Mouse (Mus musculus): Measurements from ENCODE around the gene Psmd2. TPM values are rescaled to one million over a fixed set of nuclear protein-coding genes. Genes with fewer than 3 reads are reported as not detected.

The Psmd2 gene
- 136 and 137 TPM in 2 replicates for polyA plus RNA-seq (2015; fragmentation: Nextera tagmentation; extraction: Ambion mirVana)

GRCm38 (mm10) chr16:20651076-20651946 is at the start of gene Psmd2:
Gene Psmd2 (plus strand): TSS chr16:20651652.
- peak within 1 kb of the TSS; percentile 81 for H3K4me2 ChIP-seq (replicated peaks; ENCODE audit: low read depth)
- peak within 1 kb of the TSS; percentile 9; the same call in 1 of the 2 replicates for H3K27ac ChIP-seq (ENCODE audit: low read depth, low read length)
- 1% methylated on average over 46 of the region's 46 CpGs for whole genome bisulfite sequencing
- peaks cover 20% of the 10 kb centered on the region for H3K36me3 ChIP-seq (ENCODE audit: control insufficient read depth, insufficient read depth)
- no peaks in the 10 kb centered on the region for H3K27me3 ChIP-seq (replicated peaks; ENCODE audit: control insufficient read depth, insufficient read depth, low read length)
- peak within 1 kb of the TSS; percentile 74 for H3K9ac ChIP-seq (ENCODE audit: low read depth, low read length)
- ATAC-seq, result peak; percentile 94
- peak within 1 kb of the TSS; percentile 74 for H3K4me3 ChIP-seq (ENCODE audit: low read depth, low read length)
- peak; percentile 28; the same call in 1 of the 2 replicates for TF ChIP-seq CTCF (IDR thresholded peaks at IDR 0.05; ENCODE audit: low read depth)
- no peaks in the 10 kb centered on the region for H3K9me3 ChIP-seq (ENCODE audit: control insufficient read depth)
- H3K4me1 ChIP-seq (replicated peaks; ENCODE audit: control insufficient read depth, insufficient read depth, low read length), result no peaks in the 10 kb centered on the region

GRCm38 (mm10) chr16:20604705-20605104 is 46.7 kb upstream of the Psmd2 start:
- H3K27ac ChIP-seq (ENCODE audit: low read depth, low read length), result no peak overlapping the region
- no peak overlapping the region for H3K4me2 ChIP-seq (replicated peaks; ENCODE audit: low read depth)
- H3K9ac ChIP-seq (ENCODE audit: low read depth, low read length), result no peak overlapping the region
- no peaks in the 10 kb centered on the region for H3K9me3 ChIP-seq (ENCODE audit: control insufficient read depth)
- TF ChIP-seq CTCF (IDR thresholded peaks at IDR 0.05; ENCODE audit: low read depth), result no peak
- no peaks in the 10 kb centered on the region for H3K27me3 ChIP-seq (replicated peaks; ENCODE audit: control insufficient read depth, insufficient read depth, low read length)
- peaks cover 26% of the 10 kb centered on the region for H3K36me3 ChIP-seq (ENCODE audit: control insufficient read depth, insufficient read depth)
- no peaks in the 10 kb centered on the region for H3K4me1 ChIP-seq (replicated peaks; ENCODE audit: control insufficient read depth, insufficient read depth, low read length)
- WGBS, result 72% methylated on average over 9 of the region's 9 CpGs
- no peak overlapping the region for H3K4me3 ChIP-seq (ENCODE audit: low read depth, low read length)
- ATAC-seq, result no peak

DNA sequence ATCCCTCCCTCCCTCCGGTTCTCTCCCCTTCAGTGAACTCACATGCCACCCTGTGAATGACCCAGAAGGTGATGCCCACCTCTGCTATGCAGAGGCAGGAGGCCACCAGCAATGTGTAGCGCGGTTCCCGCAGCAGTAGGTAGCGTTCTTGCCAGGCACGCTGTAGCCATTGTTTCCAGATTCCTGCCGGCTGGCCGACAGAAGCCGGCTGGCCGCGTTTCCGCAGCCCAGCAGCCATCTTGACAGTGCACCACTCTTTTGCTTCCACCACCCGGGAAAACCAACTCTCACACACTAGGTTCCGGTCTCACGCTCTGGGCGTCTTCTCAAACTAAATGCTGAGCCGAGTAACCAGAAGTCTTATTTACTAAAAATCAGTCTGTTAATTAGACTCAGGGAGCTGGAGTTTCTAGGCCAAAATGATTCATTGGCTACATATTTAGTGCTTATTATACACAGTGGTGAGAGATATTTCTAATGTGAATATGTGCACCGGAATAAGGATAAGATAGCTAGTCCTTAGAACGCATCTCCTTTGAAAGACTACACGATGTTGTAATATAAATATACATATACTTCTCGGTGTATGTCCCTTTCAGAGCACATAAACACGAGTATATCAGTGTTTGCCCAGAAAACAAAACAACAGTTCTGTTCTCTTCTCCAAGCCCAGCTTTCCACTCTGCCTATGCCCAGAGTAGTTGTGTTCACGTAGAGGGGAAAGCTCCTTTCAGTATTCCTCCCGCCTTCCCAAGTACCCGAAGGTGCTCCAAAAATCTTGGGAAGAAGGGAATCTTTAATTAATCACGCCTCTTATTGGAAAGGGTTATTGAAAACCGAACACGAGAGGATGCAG is 40.7 kb upstream of the Psmd2 start:
- Histone ChIP-seq H3K9ac (ENCODE audit: low read depth, low read length) (peak overlapping the region; percentile 52), H3K9me3 (ENCODE audit: control insufficient read depth) (no peaks in the 10 kb centered on the region), H3K27me3 (replicated peaks; ENCODE audit: control insufficient read depth, insufficient read depth, low read length) (no peaks in the 10 kb centered on the region), H3K4me3 (ENCODE audit: low read depth, low read length) (peak overlapping the region; percentile 66), H3K4me2 (replicated peaks; ENCODE audit: low read depth) (peak overlapping the region; percentile 93), H3K4me1 (replicated peaks; ENCODE audit: control insufficient read depth, insufficient read depth, low read length) (peaks cover 5% of the 10 kb centered on the region; the same call in 1 of the 2 replicates), H3K36me3 (ENCODE audit: control insufficient read depth, insufficient read depth) (peaks cover 16% of the 10 kb centered on the region), H3K27ac (ENCODE audit: low read depth, low read length) (peak overlapping the region; percentile 80)
- peak; percentile 46; the same call in 1 of the 2 replicates for ATAC-seq
- under 1% methylated on average over 28 of the region's 28 CpGs for WGBS
- TF ChIP-seq CTCF (IDR thresholded peaks at IDR 0.05; ENCODE audit: low read depth), result no peak

GRCm38 (mm10) chr16:20611357-20612227 is 39.9 kb upstream of the Psmd2 start, which contains the start of the genes Eef1akmt4, Gm49333 and Alg3:
Gene Eef1akmt4 (plus strand): TSS chr16:20611593.
Gene Gm49333 (plus strand): TSS chr16:20611610.
Gene Alg3 (minus strand): TSS chr16:20611735.
- Histone ChIP-seq H3K9ac (ENCODE audit: low read depth, low read length) (peak within 1 kb of the TSS; percentile 52), H3K4me2 (replicated peaks; ENCODE audit: low read depth) (peak within 1 kb of the TSS; percentile 93), H3K4me1 (replicated peaks; ENCODE audit: control insufficient read depth, insufficient read depth, low read length) (peaks cover 5% of the 10 kb centered on the region; the same call in 1 of the 2 replicates), H3K27ac (ENCODE audit: low read depth, low read length) (peak within 1 kb of the TSS; percentile 80), H3K4me3 (ENCODE audit: low read depth, low read length) (peak within 1 kb of the TSS; percentile 66), H3K36me3 (ENCODE audit: control insufficient read depth, insufficient read depth) (peaks cover 10% of the 10 kb centered on the region), H3K9me3 (ENCODE audit: control insufficient read depth) (no peaks in the 10 kb centered on the region), H3K27me3 (replicated peaks; ENCODE audit: control insufficient read depth, insufficient read depth, low read length) (no peaks in the 10 kb centered on the region)
- ATAC-seq, result peak; percentile 98
- WGBS, result 1% methylated on average over 41 of the region's 41 CpGs
- no peak for TF ChIP-seq CTCF (IDR thresholded peaks at IDR 0.05; ENCODE audit: low read depth)

GRCm38 (mm10) chr16:20619541-20620398 is 31.7 kb upstream of the Psmd2 start:
- WGBS, result 3% methylated on average over 69 of the region's 83 CpGs
- H3K9me3 ChIP-seq (ENCODE audit: control insufficient read depth), result no peaks in the 10 kb centered on the region
- ATAC-seq, result peak; percentile 62
- 0 out of 2 replicates have a peak, but pooled peaks cover 4% of the 10 kb centered on the region for H3K36me3 ChIP-seq (ENCODE audit: control insufficient read depth, insufficient read depth)
- peak overlapping the region; percentile 66 for H3K4me3 ChIP-seq (ENCODE audit: low read depth, low read length)
- TF ChIP-seq CTCF (IDR thresholded peaks at IDR 0.05; ENCODE audit: low read depth), result no peak
- peaks cover 7% of the 10 kb centered on the region for H3K4me1 ChIP-seq (replicated peaks; ENCODE audit: control insufficient read depth, insufficient read depth, low read length)
- peaks cover 20% of the 10 kb centered on the region for H3K27me3 ChIP-seq (replicated peaks; ENCODE audit: control insufficient read depth, insufficient read depth, low read length)
- no peak overlapping the region for H3K9ac ChIP-seq (ENCODE audit: low read depth, low read length)
- H3K27ac ChIP-seq (ENCODE audit: low read depth, low read length), result no peak overlapping the region; the same call in 1 of the 2 replicates
- peak overlapping the region; percentile 99 for H3K4me2 ChIP-seq (replicated peaks; ENCODE audit: low read depth)
